Mouse (Mus musculus): ENCODE data around the gene Rgs3.

DNA sequence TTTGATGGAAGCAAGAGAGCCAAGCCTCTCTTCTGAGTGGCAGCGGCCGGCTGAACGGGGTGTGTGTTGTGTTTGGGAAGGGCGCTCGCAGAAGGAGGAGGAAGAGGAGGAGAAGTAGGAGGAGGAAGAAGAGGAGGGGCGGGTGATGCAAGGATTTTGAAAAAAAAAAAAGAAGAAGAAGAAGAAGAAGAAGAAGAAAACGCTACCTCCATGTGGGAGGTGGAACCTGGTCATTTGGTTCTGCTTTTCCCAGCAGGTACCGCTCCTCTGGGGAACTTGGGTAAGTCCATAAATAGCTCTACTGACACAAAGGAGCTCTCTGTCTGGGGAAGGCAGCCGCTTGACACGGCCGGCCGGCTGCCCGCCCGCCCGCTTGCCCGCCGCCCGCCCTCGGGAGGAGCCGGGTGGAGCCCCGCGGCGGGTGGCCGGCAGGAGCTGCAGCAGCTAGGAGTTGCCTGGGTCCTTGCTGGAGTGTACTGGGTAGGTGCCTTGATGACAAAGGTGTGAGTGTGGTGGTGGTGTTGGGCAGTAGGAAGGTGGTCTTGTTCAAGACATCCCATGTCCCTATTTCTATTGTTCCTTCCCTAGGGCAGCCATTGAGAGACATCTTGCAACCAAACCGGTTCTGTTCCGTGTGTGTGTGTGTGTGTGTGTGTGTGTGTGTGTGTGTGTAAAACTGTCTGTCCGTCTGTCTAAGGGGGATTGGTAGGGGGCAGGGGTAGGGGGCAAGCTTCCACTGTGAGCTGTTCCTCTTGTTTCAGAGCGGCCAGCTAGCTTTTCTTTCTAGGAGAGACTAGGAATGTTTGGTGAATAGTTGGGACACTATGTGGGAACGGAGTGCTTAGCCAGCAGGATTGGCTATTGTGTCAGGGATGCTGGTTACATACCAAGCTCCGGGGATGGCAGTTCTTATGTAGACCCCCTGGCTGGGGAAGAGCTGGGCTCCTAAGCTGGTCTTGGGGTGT lies 114.7 kb downstream of the Rgs3 start:
- TF ChIP-seq CTCF (IDR thresholded peaks at IDR 0.05; ENCODE audit: borderline replicate concordance, extremely low read depth, insufficient read depth, insufficient read length) (no peak), POLR2A (IDR thresholded peaks at IDR 0.05; ENCODE audit: borderline replicate concordance, extremely low read depth, insufficient read depth, insufficient read length, poor library complexity, severe bottlenecking) (peak; percentile 35; the same call in 1 of the 2 replicates)

Measured in brain, embryonic 14.5 days (tissue).